Mouse (Mus musculus): ENCODE data around the gene Slc50a1. TPM values are rescaled to one million over a fixed set of nuclear protein-coding genes. Genes with fewer than 3 reads are reported as not detected.

The Slc50a1 gene
- polyA plus RNA-seq, 1 experiment from 2014 or later: 38.6 TPM

DNA sequence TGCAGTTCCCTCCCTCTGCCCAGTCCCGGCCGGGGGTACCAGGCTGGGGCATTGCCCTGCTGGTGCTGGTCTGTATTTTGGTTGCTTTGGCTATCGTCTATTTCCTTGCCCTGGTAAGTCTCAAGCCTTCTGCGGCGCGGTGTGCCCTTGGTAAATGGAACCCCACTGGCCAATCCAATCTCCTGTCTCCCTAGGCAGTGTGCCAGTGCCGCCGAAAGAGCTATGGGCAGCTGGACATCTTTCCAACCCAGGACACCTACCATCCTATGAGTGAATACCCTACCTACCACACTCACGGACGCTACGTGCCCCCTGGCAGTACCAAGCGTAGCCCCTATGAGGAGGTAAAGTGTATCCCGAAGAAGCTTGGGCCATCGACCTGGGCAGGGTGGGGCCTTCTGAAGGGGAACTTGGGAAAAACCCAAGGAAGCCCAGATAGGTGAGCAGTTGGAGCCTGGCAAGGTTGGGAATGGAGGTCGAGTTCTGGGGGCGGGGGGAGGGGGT is 38.5 kb downstream of the Slc50a1 start:
- no peak for ATAC-seq
- Histone ChIP-seq H3K27me3 (replicated peaks; ENCODE audit: control insufficient read depth, insufficient read depth, low read length) (no peaks in the 10 kb centered on the region), H3K9ac (replicated peaks; ENCODE audit: low read depth, low read length) (no peak overlapping the region), H3K9me3 (ENCODE audit: control insufficient read depth, low read length) (no peaks in the 10 kb centered on the region), H3K4me3 (replicated peaks; ENCODE audit: low read length) (no peak overlapping the region), H3K4me2 (ENCODE audit: low read length) (no peak overlapping the region), H3K36me3 (ENCODE audit: control insufficient read depth, insufficient read depth) (peaks cover 10% of the 10 kb centered on the region), H3K27ac (ENCODE audit: low read length) (no peak overlapping the region), H3K4me1 (replicated peaks; ENCODE audit: control insufficient read depth, insufficient read depth, low read length) (peaks cover 18% of the 10 kb centered on the region)
- WGBS: 79% methylated on average over 16 of the region's 16 CpGs

DNA sequence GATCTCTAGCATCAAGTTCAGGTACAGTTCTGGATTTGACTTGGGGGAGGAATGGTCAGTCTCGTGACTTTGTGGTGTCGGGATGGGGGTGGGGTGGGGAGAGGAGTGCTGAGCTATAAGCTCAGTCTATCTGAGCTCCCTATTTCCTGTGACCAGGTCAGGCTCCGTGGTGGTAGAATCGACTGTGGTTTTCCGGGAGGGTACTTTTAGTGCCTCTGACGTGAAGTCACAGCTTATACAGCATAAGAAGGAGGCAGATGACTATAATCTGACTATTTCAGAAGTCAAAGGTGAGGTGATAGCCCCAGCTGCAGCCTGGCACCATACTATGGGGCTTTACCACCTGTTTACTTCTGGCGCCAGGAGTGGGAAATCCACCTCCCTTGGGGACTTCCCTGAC is 39.0 kb downstream of the Slc50a1 start:
- H3K9ac ChIP-seq (replicated peaks; ENCODE audit: low read depth, low read length): no peak overlapping the region
- H3K27me3 ChIP-seq (replicated peaks; ENCODE audit: control insufficient read depth, insufficient read depth, low read length): no peaks in the 10 kb centered on the region
- H3K4me2 ChIP-seq (ENCODE audit: low read length): no peak overlapping the region
- peaks cover 8% of the 10 kb centered on the region for H3K36me3 ChIP-seq (ENCODE audit: control insufficient read depth, insufficient read depth)
- 78% methylated on average over 7 of the region's 7 CpGs for WGBS
- H3K27ac ChIP-seq (ENCODE audit: low read length): no peak overlapping the region
- H3K4me3 ChIP-seq (replicated peaks; ENCODE audit: low read length): no peak overlapping the region
- ATAC-seq: no peak
- H3K9me3 ChIP-seq (ENCODE audit: control insufficient read depth, low read length): no peaks in the 10 kb centered on the region
- H3K4me1 ChIP-seq (replicated peaks; ENCODE audit: control insufficient read depth, insufficient read depth, low read length): peaks cover 23% of the 10 kb centered on the region

DNA sequence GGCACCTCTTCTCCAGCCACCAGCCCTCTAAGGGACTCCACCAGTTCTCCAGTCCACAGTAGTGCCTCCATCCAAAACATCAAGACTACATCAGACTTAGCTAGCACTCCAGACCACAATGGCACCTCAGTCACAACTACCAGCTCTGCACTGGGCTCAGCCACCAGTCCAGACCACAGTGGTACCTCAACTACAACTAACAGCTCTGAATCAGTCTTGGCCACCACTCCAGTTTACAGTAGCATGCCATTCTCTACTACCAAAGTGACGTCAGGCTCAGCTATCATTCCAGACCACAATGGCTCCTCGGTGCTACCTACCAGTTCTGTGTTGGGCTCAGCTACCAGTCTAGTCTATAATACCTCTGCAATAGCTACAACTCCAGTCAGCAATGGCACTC is 39.8 kb downstream of the Slc50a1 start:
- no peak for ATAC-seq
- 83% methylated on average over 2 of the region's 2 CpGs for WGBS

DNA sequence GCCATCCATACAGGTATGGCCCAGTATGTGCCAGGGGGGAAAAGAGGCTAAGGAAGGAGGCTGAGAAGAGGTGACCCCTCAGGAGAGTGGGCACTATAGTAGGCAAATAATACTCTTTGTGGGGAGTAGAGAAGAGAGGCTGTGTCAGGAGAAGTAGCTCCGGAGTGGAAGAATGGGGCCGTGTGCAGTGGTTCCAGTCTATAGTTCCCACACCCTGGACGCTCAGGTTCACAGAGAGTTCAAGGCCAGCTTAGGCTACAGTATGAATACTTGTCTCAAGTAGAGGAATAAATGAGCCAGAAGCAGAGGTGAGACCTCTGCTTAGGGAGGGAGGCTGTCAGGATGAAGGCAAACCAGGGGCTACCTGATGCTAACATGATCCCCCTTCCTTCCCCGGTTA is 41.1 kb downstream of the Slc50a1 start:
- Histone ChIP-seq H3K36me3 (ENCODE audit: control insufficient read depth, insufficient read depth) (0 out of 2 replicates have a peak, but pooled peaks cover 2% of the 10 kb centered on the region), H3K27me3 (replicated peaks; ENCODE audit: control insufficient read depth, insufficient read depth, low read length) (no peaks in the 10 kb centered on the region), H3K4me2 (ENCODE audit: low read length) (no peak overlapping the region), H3K9me3 (ENCODE audit: control insufficient read depth, low read length) (no peaks in the 10 kb centered on the region), H3K4me3 (replicated peaks; ENCODE audit: low read length) (no peak overlapping the region), H3K9ac (replicated peaks; ENCODE audit: low read depth, low read length) (no peak overlapping the region), H3K4me1 (replicated peaks; ENCODE audit: control insufficient read depth, insufficient read depth, low read length) (peaks cover 44% of the 10 kb centered on the region), H3K27ac (ENCODE audit: low read length) (no peak overlapping the region)
- ATAC-seq: no peak
- WGBS: 46% methylated on average over 4 of the region's 4 CpGs

More for the DNA sequence above, 39.8 kb downstream of the Slc50a1 start:
- H3K9me3 ChIP-seq (ENCODE audit: control insufficient read depth, low read length): no peaks in the 10 kb centered on the region
- H3K36me3 ChIP-seq (ENCODE audit: control insufficient read depth, insufficient read depth): peaks cover 7% of the 10 kb centered on the region
- no peak overlapping the region for H3K4me2 ChIP-seq (ENCODE audit: low read length)
- no peak overlapping the region for H3K4me3 ChIP-seq (replicated peaks; ENCODE audit: low read length)
- H3K4me1 ChIP-seq (replicated peaks; ENCODE audit: control insufficient read depth, insufficient read depth, low read length): peaks cover 31% of the 10 kb centered on the region
- no peak overlapping the region for H3K9ac ChIP-seq (replicated peaks; ENCODE audit: low read depth, low read length)
- no peaks in the 10 kb centered on the region for H3K27me3 ChIP-seq (replicated peaks; ENCODE audit: control insufficient read depth, insufficient read depth, low read length)
- no peak overlapping the region for H3K27ac ChIP-seq (ENCODE audit: low read length)

DNA sequence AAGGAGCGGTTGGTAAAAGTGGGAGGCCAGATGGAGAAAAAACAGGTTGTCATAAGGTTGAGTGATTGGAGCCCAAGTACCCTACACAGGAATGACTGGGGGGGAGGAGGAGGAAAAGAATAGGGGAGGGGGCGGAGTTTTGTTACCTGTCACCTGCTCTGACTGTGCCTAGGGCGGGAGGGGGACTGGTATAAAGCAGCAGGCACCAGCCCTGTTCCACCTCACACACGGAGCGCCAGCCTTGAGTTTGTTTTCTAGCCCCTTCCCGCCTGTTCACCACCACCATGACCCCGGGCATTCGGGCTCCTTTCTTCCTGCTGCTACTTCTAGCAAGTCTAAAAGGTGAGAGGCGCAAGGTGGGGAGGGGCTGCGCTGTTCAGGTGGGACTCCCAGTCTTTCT is 41.5 kb downstream of the Slc50a1 start, which contains the start of gene Muc1:
Gene Muc1 (plus strand): TSS at position 222 of the 400 bp plus-strand sequence.
- 36% methylated on average over 10 of the region's 10 CpGs for WGBS

DNA sequence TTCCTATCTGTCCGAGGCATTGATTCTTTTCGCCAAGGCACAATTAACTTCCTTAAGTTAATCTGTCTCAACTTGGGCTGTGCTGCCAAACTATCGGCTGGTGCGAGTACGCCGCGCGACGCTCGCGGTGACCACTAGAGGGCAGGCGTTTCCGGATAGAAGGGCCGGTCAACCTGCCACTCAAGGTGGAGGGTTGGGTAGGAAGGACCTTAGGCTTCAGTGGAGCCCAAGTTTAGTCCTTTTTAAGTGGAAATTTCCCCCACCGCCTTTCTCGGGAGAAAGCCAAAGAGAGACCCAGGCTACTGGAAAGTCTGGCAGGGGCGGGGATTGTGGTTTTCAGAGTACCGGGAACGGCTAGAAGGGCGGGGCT is 42.2 kb downstream of the Slc50a1 start:
- Histone ChIP-seq H3K4me2 (ENCODE audit: low read length) (peak overlapping the region; percentile 71), H3K4me3 (replicated peaks; ENCODE audit: low read length) (peak overlapping the region; percentile 48), H3K9ac (replicated peaks; ENCODE audit: low read depth, low read length) (peak overlapping the region; percentile 58), H3K4me1 (replicated peaks; ENCODE audit: control insufficient read depth, insufficient read depth, low read length) (peaks cover 55% of the 10 kb centered on the region), H3K36me3 (ENCODE audit: control insufficient read depth, insufficient read depth) (no peaks in the 10 kb centered on the region), H3K27me3 (replicated peaks; ENCODE audit: control insufficient read depth, insufficient read depth, low read length) (no peaks in the 10 kb centered on the region), H3K27ac (ENCODE audit: low read length) (peak overlapping the region; percentile 89), H3K9me3 (ENCODE audit: control insufficient read depth, low read length) (no peaks in the 10 kb centered on the region)
- ATAC-seq: peak; percentile 36
- under 1% methylated on average over 19 of the region's 20 CpGs for WGBS

More for the DNA sequence above, 41.5 kb downstream of the Slc50a1 start, which contains the start of gene Muc1:
- Histone ChIP-seq H3K9me3 (ENCODE audit: control insufficient read depth, low read length) (no peaks in the 10 kb centered on the region), H3K4me1 (replicated peaks; ENCODE audit: control insufficient read depth, insufficient read depth, low read length) (peaks cover 48% of the 10 kb centered on the region), H3K27me3 (replicated peaks; ENCODE audit: control insufficient read depth, insufficient read depth, low read length) (no peaks in the 10 kb centered on the region), H3K4me2 (ENCODE audit: low read length) (peak within 1 kb of the TSS; percentile 71), H3K4me3 (replicated peaks; ENCODE audit: low read length) (peak within 1 kb of the TSS; percentile 48), H3K36me3 (ENCODE audit: control insufficient read depth, insufficient read depth) (0 out of 2 replicates have a peak, but pooled peaks cover 2% of the 10 kb centered on the region), H3K9ac (replicated peaks; ENCODE audit: low read depth, low read length) (peak within 1 kb of the TSS; percentile 58), H3K27ac (ENCODE audit: low read length) (peak within 1 kb of the TSS; percentile 89)
- ATAC-seq: no peak

DNA sequence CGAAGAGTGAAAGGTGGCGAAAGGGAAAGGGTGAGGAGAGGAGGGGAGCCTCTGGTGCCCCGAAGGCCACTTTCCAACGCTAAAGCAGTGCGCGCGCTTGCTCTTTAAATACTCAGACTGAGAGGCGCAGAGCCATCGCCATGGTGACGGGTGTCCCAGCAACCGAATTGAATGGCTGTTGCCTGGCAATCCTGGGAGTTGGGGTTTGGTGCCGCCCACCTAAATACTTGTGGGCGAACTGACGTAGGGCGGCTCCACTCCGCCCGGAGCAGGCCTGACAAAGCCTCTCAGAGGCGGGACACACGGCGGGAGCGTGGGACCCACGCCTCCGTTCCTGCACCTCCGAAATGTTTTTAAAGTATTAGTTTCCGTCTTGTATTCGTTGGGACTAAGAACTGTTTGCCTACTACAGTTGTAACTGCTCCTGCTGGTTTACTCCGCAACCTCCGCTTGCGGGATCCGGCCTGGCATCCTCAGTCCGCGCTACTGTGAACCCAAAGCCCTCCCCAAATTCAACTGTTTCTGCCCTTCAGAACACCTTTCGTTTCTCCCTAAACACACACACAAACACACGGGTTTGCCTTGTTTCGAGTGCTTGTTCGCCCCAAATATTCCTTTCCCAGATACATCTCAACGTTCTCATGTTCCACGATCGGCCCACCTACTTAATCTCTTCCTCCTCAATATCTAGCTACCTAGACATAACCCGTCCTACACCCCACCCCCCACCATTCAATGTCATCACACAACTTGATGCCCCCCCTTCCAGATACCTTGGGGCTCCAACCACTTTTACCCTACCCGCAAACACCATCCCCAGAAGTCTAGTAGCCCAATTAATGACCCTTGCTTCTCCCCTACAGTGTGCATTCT is 42.8 kb downstream of the Slc50a1 start:
- no peaks in the 10 kb centered on the region for H3K36me3 ChIP-seq (ENCODE audit: control insufficient read depth, insufficient read depth)
- peak overlapping the region; percentile 71 for H3K4me2 ChIP-seq (ENCODE audit: low read length)
- under 1% methylated on average over 41 of the region's 41 CpGs for WGBS
- peak overlapping the region; percentile 48 for H3K4me3 ChIP-seq (replicated peaks; ENCODE audit: low read length)
- peak overlapping the region; percentile 58 for H3K9ac ChIP-seq (replicated peaks; ENCODE audit: low read depth, low read length)
- ATAC-seq: peak; percentile 87
- H3K9me3 ChIP-seq (ENCODE audit: control insufficient read depth, low read length): no peaks in the 10 kb centered on the region
- H3K4me1 ChIP-seq (replicated peaks; ENCODE audit: control insufficient read depth, insufficient read depth, low read length): peaks cover 55% of the 10 kb centered on the region
- no peaks in the 10 kb centered on the region for H3K27me3 ChIP-seq (replicated peaks; ENCODE audit: control insufficient read depth, insufficient read depth, low read length)
- peak overlapping the region; percentile 89 for H3K27ac ChIP-seq (ENCODE audit: low read length)

DNA sequence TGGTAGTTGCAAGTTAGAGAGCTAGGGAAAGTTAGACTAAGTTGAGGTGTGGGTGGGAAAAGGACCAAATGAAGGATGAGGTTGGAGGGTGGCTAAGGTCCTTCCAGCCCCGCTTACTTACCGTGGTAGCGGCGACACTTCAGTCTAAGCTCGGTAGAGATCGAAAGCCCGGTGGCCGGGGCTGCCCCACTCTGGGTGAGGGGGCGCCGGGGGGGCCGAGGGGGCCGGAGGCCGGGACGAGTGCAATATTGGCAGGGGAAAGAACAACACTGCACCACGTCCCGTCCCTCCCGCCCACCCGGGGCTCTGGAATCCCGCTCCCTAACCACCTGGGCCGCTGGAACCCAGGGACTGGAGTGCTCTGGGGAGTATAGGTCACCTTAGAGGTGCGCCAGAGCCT is 43.5 kb downstream of the Slc50a1 start, which contains the start of gene Mtx1:
Gene Mtx1 (minus strand): TSS at position 189 of the 400 bp plus-strand sequence.
- no peak; the same call in 1 of the 2 replicates for ATAC-seq
- no peaks in the 10 kb centered on the region for H3K36me3 ChIP-seq (ENCODE audit: control insufficient read depth, insufficient read depth)
- H3K27me3 ChIP-seq (replicated peaks; ENCODE audit: control insufficient read depth, insufficient read depth, low read length): no peaks in the 10 kb centered on the region
- peak within 1 kb of the TSS; percentile 71 for H3K4me2 ChIP-seq (ENCODE audit: low read length)
- WGBS: under 1% methylated on average over 21 of the region's 21 CpGs
- H3K4me1 ChIP-seq (replicated peaks; ENCODE audit: control insufficient read depth, insufficient read depth, low read length): peaks cover 55% of the 10 kb centered on the region
- peak within 1 kb of the TSS; percentile 58 for H3K9ac ChIP-seq (replicated peaks; ENCODE audit: low read depth, low read length)
- H3K9me3 ChIP-seq (ENCODE audit: control insufficient read depth, low read length): no peaks in the 10 kb centered on the region
- peak within 1 kb of the TSS; percentile 89 for H3K27ac ChIP-seq (ENCODE audit: low read length)
- H3K4me3 ChIP-seq (replicated peaks; ENCODE audit: low read length): peak within 1 kb of the TSS; percentile 48

DNA sequence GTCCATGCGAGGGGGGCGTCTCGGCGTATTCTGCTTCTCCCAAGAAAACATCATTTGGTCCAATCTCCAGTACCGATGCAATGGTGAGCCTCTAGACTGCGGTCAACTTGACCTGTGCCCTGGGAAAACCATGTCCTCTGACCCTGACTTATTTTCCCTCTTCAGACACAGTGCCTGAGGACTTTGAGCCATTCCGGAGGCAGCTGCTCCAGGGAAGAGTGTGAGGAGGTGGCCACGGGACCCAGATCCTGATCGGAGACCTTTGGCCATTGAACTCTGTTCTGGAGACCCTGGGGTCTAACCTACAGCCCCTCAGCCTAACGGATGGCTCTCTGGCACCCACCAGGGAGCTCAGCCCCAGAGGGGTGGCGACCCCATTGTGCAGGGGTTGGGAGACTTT is 44.0 kb downstream of the Slc50a1 start:
- Histone ChIP-seq H3K4me2 (ENCODE audit: low read length) (peak overlapping the region; percentile 71), H3K9ac (replicated peaks; ENCODE audit: low read depth, low read length) (peak overlapping the region; percentile 58), H3K9me3 (ENCODE audit: control insufficient read depth, low read length) (no peaks in the 10 kb centered on the region), H3K27ac (ENCODE audit: low read length) (peak overlapping the region; percentile 89), H3K4me3 (replicated peaks; ENCODE audit: low read length) (peak overlapping the region; percentile 48), H3K36me3 (ENCODE audit: control insufficient read depth, insufficient read depth) (no peaks in the 10 kb centered on the region), H3K27me3 (replicated peaks; ENCODE audit: control insufficient read depth, insufficient read depth, low read length) (no peaks in the 10 kb centered on the region), H3K4me1 (replicated peaks; ENCODE audit: control insufficient read depth, insufficient read depth, low read length) (peaks cover 55% of the 10 kb centered on the region)
- ATAC-seq: no peak
- WGBS: 4% methylated on average over 11 of the region's 11 CpGs
